In the genomic region with DNA sequence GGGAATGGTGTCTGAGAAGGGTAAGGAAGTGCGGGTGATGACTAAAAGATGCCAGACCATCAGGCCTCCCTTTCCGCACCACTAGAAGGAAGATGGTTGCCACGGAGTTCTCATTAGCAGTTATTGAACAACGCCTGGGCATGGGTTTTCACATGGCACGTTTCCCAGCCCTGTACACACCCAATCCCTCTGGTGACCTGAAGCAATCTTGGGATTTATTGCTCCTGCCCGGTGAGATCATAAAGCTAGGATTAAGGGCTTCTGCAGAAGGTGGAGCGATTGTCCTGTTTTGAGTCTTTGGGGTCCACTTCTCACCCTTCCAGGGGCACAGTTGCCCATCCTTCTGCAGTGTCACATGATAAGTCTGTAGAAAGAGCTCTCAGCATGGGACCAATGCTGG, we compare ENCODE assay signal across 24 mouse cellular contexts. TPM values are rescaled to one million over a fixed set of nuclear protein-coding genes. Genes with fewer than 3 reads are reported as not detected.
"Had no signal": no experiment of that assay in that cellular context is flagged by ENCODE, and none has a peak within 500 bp of the region (broad histone marks: within the 10 kb centered on the region; RNA-seq: fewer than 3 reads in every experiment).

No protein-coding gene starts in this region.

- DNase-seq: kidney, adult 8-10 months; kidney, postnatal 10 days; kidney, postnatal 36 days; liver; lung, adult 18-20 months; lung, postnatal 14 days; lung, postnatal 4 days; right cerebral cortex, adult 18-20 months; right cerebral cortex, postnatal 14 days; right cerebral cortex, postnatal 4 days; thymus, adult 2 months; thymus, postnatal 14 days; thymus, postnatal 4 days had no signal

- H3K9ac ChIP-seq: kidney, embryonic 15.5 days; limb, embryonic 13.5 days; liver, embryonic 12.5 days; liver, embryonic 15.5 days; midbrain, embryonic 12.5 days; midbrain, embryonic 15.5 days; neural tube, embryonic 12.5 days; neural tube, embryonic 15.5 days had no signal

- H3K4me2 ChIP-seq: kidney, embryonic 15.5 days; limb, embryonic 13.5 days; liver, embryonic 12.5 days; liver, embryonic 15.5 days; midbrain, embryonic 12.5 days; midbrain, embryonic 15.5 days; neural tube, embryonic 12.5 days; neural tube, embryonic 15.5 days had no signal

- H3K27ac ChIP-seq: kidney, embryonic 15.5 days; limb, embryonic 10.5 days; limb, embryonic 13.5 days; liver, embryonic 12.5 days; liver, embryonic 15.5 days; midbrain, embryonic 12.5 days; midbrain, embryonic 15.5 days; neural tube, embryonic 12.5 days; neural tube, embryonic 15.5 days; stomach, postnatal 0 days had no signal

- H3K36me3 ChIP-seq: kidney, embryonic 15.5 days; limb, embryonic 10.5 days; limb, embryonic 13.5 days; liver, embryonic 12.5 days; liver, embryonic 15.5 days; midbrain, embryonic 12.5 days; midbrain, embryonic 15.5 days; neural tube, embryonic 12.5 days; neural tube, embryonic 15.5 days had no signal

- ATAC-seq: liver, embryonic 12.5 days; midbrain, embryonic 15.5 days had no signal

- H3K4me1 ChIP-seq: kidney, embryonic 15.5 days; limb, embryonic 10.5 days; limb, embryonic 13.5 days; liver, embryonic 12.5 days; liver, embryonic 15.5 days; midbrain, embryonic 12.5 days; midbrain, embryonic 15.5 days; neural tube, embryonic 12.5 days; neural tube, embryonic 15.5 days had no signal

- H3K4me3 ChIP-seq: kidney, embryonic 15.5 days; limb, embryonic 10.5 days; limb, embryonic 13.5 days; liver, embryonic 12.5 days; liver, embryonic 15.5 days; midbrain, embryonic 12.5 days; midbrain, embryonic 15.5 days; neural tube, embryonic 12.5 days; neural tube, embryonic 15.5 days had no signal

- H3K9me3 ChIP-seq: kidney, embryonic 15.5 days; limb, embryonic 10.5 days; limb, embryonic 13.5 days; liver, embryonic 12.5 days; liver, embryonic 15.5 days; midbrain, embryonic 12.5 days; midbrain, embryonic 15.5 days; neural tube, embryonic 12.5 days; neural tube, embryonic 15.5 days had no signal

- H3K27me3 ChIP-seq: kidney, embryonic 15.5 days; limb, embryonic 13.5 days; liver, embryonic 12.5 days; liver, embryonic 15.5 days; midbrain, embryonic 12.5 days; midbrain, embryonic 15.5 days; neural tube, embryonic 12.5 days; neural tube, embryonic 15.5 days had no signal

RNA-seq across cellular contexts. Expression of gene Steap1, which starts 26.9 kb away (rescaled TPM):
- total RNA-seq: megakaryocyte progenitor cell, adult 5-6 weeks had no signal
- polyA plus RNA-seq: thymus, adult 2 months had no signal

RNA-seq across cellular contexts. Expression of gene Steap2, which starts 27.8 kb away (rescaled TPM):
- total RNA-seq: megakaryocyte progenitor cell, adult 5-6 weeks had no signal

RNA-seq across cellular contexts. Expression of gene Cfap69, which starts 58.2 kb away (rescaled TPM):
- total RNA-seq: megakaryocyte progenitor cell, adult 5-6 weeks had no signal
